Mouse (Mus musculus) midbrain, embryonic 10.5 days (tissue): ENCODE results near the gene Kyat3. TPM values are rescaled to one million over a fixed set of nuclear protein-coding genes. Genes with fewer than 3 reads are reported as not detected.

ENCODE experiments used
- DNase-seq: peaks from one replicate; pipeline ENCODE4 v3.0.0-alpha.2; 2017; ENCODE audit warnings: low spot score
- H3K27ac ChIP-seq: fragments of 300-500 bp; sonication (generic); replicated peaks from 2 replicates; pipeline ENCODE4 v1.5.1; 2016; ENCODE audit warnings: mild to moderate bottlenecking
- H3K27me3 ChIP-seq: fragments of 300-500 bp; sonication (generic); 2 replicates; pipeline ENCODE4 v1.6.1; 2016; ENCODE audit warnings: low read depth, mild to moderate bottlenecking; ENCODE audit not compliant: poor library complexity, severe bottlenecking
- H3K36me3 ChIP-seq: fragments of 300-500 bp; sonication (generic); 2 replicates; pipeline ENCODE4 v1.6.1; 2016; ENCODE audit warnings: mild to moderate bottlenecking, moderate library complexity
- H3K4me1 ChIP-seq: fragments of 300-500 bp; sonication (generic); 2 replicates; pipeline ENCODE4 v1.6.1; 2016
- H3K4me3 ChIP-seq: fragments of 300-500 bp; sonication (generic); 2 replicates; pipeline ENCODE4 v1.5.1; 2016; ENCODE audit warnings: mild to moderate bottlenecking, moderate library complexity
- H3K9me3 ChIP-seq: fragments of 300-500 bp; sonication (generic); replicated peaks from 2 replicates; pipeline ENCODE4 v1.6.1; 2016; ENCODE audit warnings: mild to moderate bottlenecking
- WGBS: fragments of 180-500 bp; shearing (Covaris S2); methylation state at CpG from one replicate; pipeline ENCODE4 v1.1.7; 2016; 5-methylcytosine and 5-hydroxymethylcytosine counted together
- polyA plus RNA-seq: library from polyadenylated mRNA; unstranded; fragments of >200 nt; fragmentation: Nextera tagmentation; extraction: Ambion mirVana; gene quantifications from 2 replicates; pipeline ENCODE4 v1.2.1, GENCODE M21; 2016

The Kyat3 gene
- polyA plus RNA-seq, 1 experiment from 2014 or later, result 8.7 TPM

- H3K27me3 ChIP-seq, result no peaks in the 10 kb centered on the region
- 88% methylated on average over 7 of the region's 7 CpGs for WGBS
- H3K4me1 ChIP-seq, result no peaks in the 10 kb centered on the region
- no peak for DNase-seq
- H3K9me3 ChIP-seq, result no peaks in the 10 kb centered on the region
- no peaks in the 10 kb centered on the region for H3K36me3 ChIP-seq
- no peak overlapping the region for H3K27ac ChIP-seq
- H3K4me3 ChIP-seq, result no peak overlapping the region
Observed at GRCm38 (mm10) chr3:142758593-142758992, 57.7 kb downstream of the Kyat3 start.

- no peaks in the 10 kb centered on the region for H3K27me3 ChIP-seq
- no peaks in the 10 kb centered on the region for H3K36me3 ChIP-seq
- no peak overlapping the region for H3K4me3 ChIP-seq
- no peak for DNase-seq
- 71% methylated on average over 6 of the region's 6 CpGs for WGBS
- H3K27ac ChIP-seq, result no peak overlapping the region
- no peaks in the 10 kb centered on the region for H3K9me3 ChIP-seq
- H3K4me1 ChIP-seq, result peaks cover 3% of the 10 kb centered on the region; the same call in 1 of the 2 replicates
Observed at GRCm38 (mm10) chr3:142760356-142760755, 59.5 kb downstream of the Kyat3 start.

- Histone ChIP-seq H3K27ac (peak within 1 kb of the TSS; percentile 98), H3K27me3 (no peaks in the 10 kb centered on the region), H3K9me3 (no peaks in the 10 kb centered on the region), H3K4me1 (peaks cover 18% of the 10 kb centered on the region), H3K36me3 (no peaks in the 10 kb centered on the region), H3K4me3 (peak within 1 kb of the TSS; percentile 89)
- WGBS, result under 1% methylated on average over 64 of the region's 64 CpGs
- peak; percentile 94 for DNase-seq
Observed at GRCm38 (mm10) chr3:142764995-142765777, 64.3 kb downstream of the Kyat3 start, which contains the start of gene Gtf2b. Gene Gtf2b, plus strand, starts transcription at chr3:142765045.

GRCm38 (mm10) chr3:142765778-142766165 is 64.9 kb downstream of the Kyat3 start:
- H3K4me3 ChIP-seq, result peak overlapping the region; percentile 89
- 37% methylated on average over 10 of the region's 10 CpGs for WGBS
- H3K27me3 ChIP-seq, result no peaks in the 10 kb centered on the region
- peak overlapping the region; percentile 98 for H3K27ac ChIP-seq
- peaks cover 2% of the 10 kb centered on the region; the same call in 1 of the 2 replicates for H3K36me3 ChIP-seq
- no peaks in the 10 kb centered on the region for H3K9me3 ChIP-seq
- peaks cover 18% of the 10 kb centered on the region for H3K4me1 ChIP-seq
- no peak for DNase-seq

- no peak for DNase-seq
- Histone ChIP-seq H3K27ac (no peak overlapping the region), H3K4me1 (peaks cover 18% of the 10 kb centered on the region), H3K27me3 (no peaks in the 10 kb centered on the region), H3K36me3 (peaks cover 28% of the 10 kb centered on the region), H3K4me3 (no peak overlapping the region), H3K9me3 (no peaks in the 10 kb centered on the region)
- WGBS, result 94% methylated on average over 6 of the region's 6 CpGs
Observed at GRCm38 (mm10) chr3:142768498-142768897, 67.6 kb downstream of the Kyat3 start.

GRCm38 (mm10) chr3:142770518-142770917 is 69.7 kb downstream of the Kyat3 start:
- Histone ChIP-seq H3K4me3 (no peak overlapping the region), H3K4me1 (peaks cover 15% of the 10 kb centered on the region), H3K36me3 (peaks cover 44% of the 10 kb centered on the region), H3K9me3 (no peaks in the 10 kb centered on the region), H3K27ac (no peak overlapping the region), H3K27me3 (no peaks in the 10 kb centered on the region)
- no peak for DNase-seq
- 74% methylated on average over 1 of the region's 1 CpGs for WGBS

- no peak overlapping the region for H3K4me3 ChIP-seq
- peaks cover 69% of the 10 kb centered on the region for H3K36me3 ChIP-seq
- H3K9me3 ChIP-seq, result no peaks in the 10 kb centered on the region
- DNase-seq, result no peak
- no peaks in the 10 kb centered on the region for H3K4me1 ChIP-seq
- H3K27ac ChIP-seq, result no peak overlapping the region
- whole genome bisulfite sequencing, result 85% methylated on average over 4 of the region's 4 CpGs
- H3K27me3 ChIP-seq, result no peaks in the 10 kb centered on the region
Observed at GRCm38 (mm10) chr3:142773538-142774191, 72.8 kb downstream of the Kyat3 start.

GRCm38 (mm10) chr3:142777227-142777626 is 76.4 kb downstream of the Kyat3 start:
- H3K27ac ChIP-seq, result no peak overlapping the region
- WGBS, result 90% methylated on average over 3 of the region's 3 CpGs
- H3K4me3 ChIP-seq, result no peak overlapping the region
- peaks cover 87% of the 10 kb centered on the region for H3K36me3 ChIP-seq
- no peaks in the 10 kb centered on the region for H3K9me3 ChIP-seq
- no peak for DNase-seq
- no peaks in the 10 kb centered on the region for H3K4me1 ChIP-seq
- H3K27me3 ChIP-seq, result no peaks in the 10 kb centered on the region

- H3K9me3 ChIP-seq, result no peaks in the 10 kb centered on the region
- H3K27me3 ChIP-seq, result no peaks in the 10 kb centered on the region
- peaks cover 86% of the 10 kb centered on the region for H3K36me3 ChIP-seq
- no peak for DNase-seq
- no peak overlapping the region for H3K27ac ChIP-seq
- WGBS, result 83% methylated on average over 2 of the region's 2 CpGs
- no peaks in the 10 kb centered on the region for H3K4me1 ChIP-seq
- H3K4me3 ChIP-seq, result no peak overlapping the region
Observed at GRCm38 (mm10) chr3:142786423-142787072, 85.7 kb downstream of the Kyat3 start.

GRCm38 (mm10) chr3:142795587-142795986 is 94.7 kb downstream of the Kyat3 start:
- no peaks in the 10 kb centered on the region for H3K9me3 ChIP-seq
- DNase-seq, result no peak
- 94% methylated on average over 3 of the region's 3 CpGs for WGBS
- H3K27me3 ChIP-seq, result no peaks in the 10 kb centered on the region
- H3K36me3 ChIP-seq, result peaks cover 94% of the 10 kb centered on the region
- no peak overlapping the region for H3K4me3 ChIP-seq
- H3K4me1 ChIP-seq, result no peaks in the 10 kb centered on the region
- no peak overlapping the region for H3K27ac ChIP-seq
